Mouse (Mus musculus) ES-E14 (cell line): Measurements from ENCODE around the gene Frat2. TPM values are rescaled to one million over a fixed set of nuclear protein-coding genes. Genes with fewer than 3 reads are reported as not detected.

ENCODE experiments used
- DNase-seq: peaks from one replicate; pipeline ENCODE4 v3.0.0-alpha.2; 2013; ENCODE audit warnings: low read depth, low spot score
- H3K27ac ChIP-seq: 2 replicates; pipeline ENCODE4 v1.5.1; 2012; ENCODE audit warnings: low read depth, mild to moderate bottlenecking, low read length, moderate library complexity, mixed read lengths; ENCODE audit not compliant: poor library complexity, insufficient read depth, severe bottlenecking
- H3K36me3 ChIP-seq: 2 replicates; pipeline ENCODE4 v1.6.1; 2012; ENCODE audit warnings: mild to moderate bottlenecking, low read length, moderate library complexity, mixed read lengths; ENCODE audit not compliant: control insufficient read depth, poor library complexity, insufficient read depth, severe bottlenecking
- H3K4me1 ChIP-seq, 2 experiments: fragments of 150-350 bp in 1 of 2; sonication (generic) in 1 of 2; 2 replicates each; pipeline ENCODE4 v1.6.1; 2012; ENCODE audit warnings: low read length in 2 of 2, mild to moderate bottlenecking in 1 of 2, mixed read lengths in 1 of 2; ENCODE audit not compliant: control insufficient read depth in 2 of 2, insufficient read depth in 2 of 2, poor library complexity in 1 of 2
- H3K4me3 ChIP-seq, 2 experiments: fragments of 150-350 bp in 1 of 2; sonication (generic) in 1 of 2; 2 replicates each; pipeline ENCODE4 v1.5.1; 2012; ENCODE audit warnings: low read length in 2 of 2, low read depth in 1 of 2, mild to moderate bottlenecking in 1 of 2, mixed read lengths in 1 of 2; ENCODE audit not compliant: insufficient read depth in 1 of 2, poor library complexity in 1 of 2, severe bottlenecking in 1 of 2
- H3K9ac ChIP-seq: 2 replicates; pipeline ENCODE4 v1.6.1; 2012; ENCODE audit warnings: low read depth, mild to moderate bottlenecking, low read length, mixed read lengths; ENCODE audit not compliant: poor library complexity, insufficient read depth, severe bottlenecking
- H3K9me3 ChIP-seq: fragments of 150-350 bp; sonication (generic); 2 replicates; pipeline ENCODE4 v1.6.1; 2012; ENCODE audit warnings: low read depth, mild to moderate bottlenecking, low read length; ENCODE audit not compliant: control insufficient read depth, insufficient read depth
- CHD2 ChIP-seq: IDR thresholded peaks from 2 replicates; pipeline ENCODE4 v1.6.1; 2014; ENCODE audit warnings: mild to moderate bottlenecking, low read depth, low read length, inconsistent platforms
- HCFC1 ChIP-seq: IDR thresholded peaks from 2 replicates; pipeline ENCODE4 v1.6.1; 2012; ENCODE audit warnings: low read length, inconsistent platforms, borderline replicate concordance; ENCODE audit not compliant: insufficient read depth
- MAFK ChIP-seq: IDR thresholded peaks from 2 replicates; pipeline ENCODE4 v1.6.1; 2014; ENCODE audit warnings: mild to moderate bottlenecking, low read depth, low read length, inconsistent platforms; ENCODE audit not compliant: insufficient read depth
- ZC3H11A ChIP-seq: IDR thresholded peaks from 2 replicates; pipeline ENCODE4 v1.6.1; 2012; ENCODE audit warnings: low read depth, mild to moderate bottlenecking, inconsistent platforms, low read length, borderline replicate concordance
- ZNF384 ChIP-seq: IDR thresholded peaks from 2 replicates; pipeline ENCODE4 v1.6.1; 2012; ENCODE audit warnings: low read depth, low read length, inconsistent platforms
- in situ Hi-C, 2 experiments: fragments of 600-800 bp; cut with MboI; formaldehyde crosslinking; loops; one replicate each; pipeline ENCODE4 v1.15.1; 2025; ENCODE audit warnings: low sequenced_read_pairs in 2 of 2, inconsistent platforms in 1 of 2; ENCODE audit not compliant: unreplicated experiment in 2 of 2
- total RNA-seq: library from RNA; depleted of rRNA; stranded (reverse); fragments of 300-350 nt; gene quantifications from 2 replicates; pipeline ENCODE4 v1.2.3, GENCODE M21; 2012

Frat2 gene
- total RNA-seq, 1 experiment: 4.5 TPM

- DNase-seq: no peak
- H3K27ac ChIP-seq: no peak overlapping the region
- in situ Hi-C loops: no loop called here
Observed at GRCm38 (mm10) chr19:41821436-41821835, 26.5 kb downstream of the Frat2 start.

DNA sequence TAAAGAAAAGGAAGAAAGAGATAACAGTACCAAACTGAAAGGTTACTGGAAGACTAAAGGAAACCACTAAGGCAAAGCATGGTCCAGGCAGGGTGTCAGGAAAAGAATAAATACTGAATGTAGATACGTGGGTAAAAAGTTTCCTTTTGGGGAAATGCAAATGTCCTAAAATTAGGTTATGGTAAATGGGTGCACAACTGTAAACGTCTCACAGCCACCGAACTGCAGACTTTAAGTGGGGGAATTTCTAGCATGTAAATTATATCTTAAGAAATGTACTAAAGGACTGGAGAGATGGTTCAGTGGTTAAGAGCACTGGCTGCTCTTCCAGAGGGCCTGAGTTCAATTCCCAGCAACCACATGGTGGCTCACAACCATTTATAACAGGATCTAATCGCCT lies 29.2 kb downstream of the Frat2 start:
- no peak overlapping the region for H3K27ac ChIP-seq
- no peak overlapping the region for H3K4me3 ChIP-seq
- TF ChIP-seq ZC3H11A (no peak), CHD2 (no peak), ZNF384 (no peak), HCFC1 (no peak), MAFK (no peak)
- no peaks in the 10 kb centered on the region for H3K9me3 ChIP-seq
- in situ Hi-C loops: no loop called here
- no peak for DNase-seq
- H3K36me3 ChIP-seq: no peaks in the 10 kb centered on the region
- peaks cover 7 to 8% of the 10 kb centered on the region in 2 experiments; a peak in 2 of 4 replicates for H3K4me1 ChIP-seq
- H3K9ac ChIP-seq: no peak overlapping the region

More at GRCm38 (mm10) chr19:41821436-41821835, 26.5 kb downstream of the Frat2 start:
- no peak for TF ChIP-seq HCFC1
- TF ChIP-seq MAFK: no peak
- no peak for TF ChIP-seq ZC3H11A
- no peak for TF ChIP-seq CHD2
- Histone ChIP-seq H3K36me3 (no peaks in the 10 kb centered on the region), H3K4me3 (no peak overlapping the region), H3K9ac (no peak overlapping the region), H3K4me1 (peaks cover 7 to 8% of the 10 kb centered on the region in 2 experiments; a peak in 2 of 4 replicates), H3K9me3 (no peaks in the 10 kb centered on the region)

GRCm38 (mm10) chr19:41817325-41817724 lies 30.6 kb downstream of the Frat2 start:
- no peaks in the 10 kb centered on the region for H3K9me3 ChIP-seq
- in situ Hi-C loops: no loop called here
- no peak overlapping the region for H3K4me3 ChIP-seq
- no peak overlapping the region for H3K27ac ChIP-seq
- TF ChIP-seq ZC3H11A: no peak
- TF ChIP-seq ZNF384: no peak
- TF ChIP-seq CHD2: no peak
- no peak for TF ChIP-seq MAFK
- no peak for TF ChIP-seq HCFC1
- no peak overlapping the region for H3K9ac ChIP-seq
- H3K4me1 ChIP-seq: peaks cover 7 to 8% of the 10 kb centered on the region in 2 experiments; a peak in 2 of 4 replicates
- no peaks in the 10 kb centered on the region for H3K36me3 ChIP-seq
- DNase-seq: no peak

- Histone ChIP-seq H3K9ac (no peak overlapping the region), H3K27ac (no peak overlapping the region), H3K36me3 (no peaks in the 10 kb centered on the region), H3K4me3 (no peak overlapping the region), H3K9me3 (no peaks in the 10 kb centered on the region), H3K4me1 (peaks cover 7 to 8% of the 10 kb centered on the region in 2 experiments; a peak in 2 of 4 replicates)
- in situ Hi-C loops: no loop called here
- TF ChIP-seq MAFK (no peak), ZNF384 (no peak), ZC3H11A (no peak), HCFC1 (no peak), CHD2 (no peak)
- no peak for DNase-seq
Observed at GRCm38 (mm10) chr19:41816915-41817314, 31.0 kb downstream of the Frat2 start.

- no peak overlapping the region for H3K9ac ChIP-seq
- no peak overlapping the region for H3K4me3 ChIP-seq
- no peak for DNase-seq
- no peak overlapping the region for H3K27ac ChIP-seq
- peaks cover 7 to 8% of the 10 kb centered on the region in 2 experiments; a peak in 2 of 4 replicates for H3K4me1 ChIP-seq
- no peaks in the 10 kb centered on the region for H3K36me3 ChIP-seq
- TF ChIP-seq ZC3H11A: no peak
- no peak for TF ChIP-seq HCFC1
- no peak for TF ChIP-seq ZNF384
- in situ Hi-C loops: no loop called here
- H3K9me3 ChIP-seq: no peaks in the 10 kb centered on the region
Observed at GRCm38 (mm10) chr19:41816410-41816809, 31.5 kb downstream of the Frat2 start.
